Mouse (Mus musculus): ENCODE measurements around the gene Osbpl9. TPM values are rescaled to one million over a fixed set of nuclear protein-coding genes. Genes with fewer than 3 reads are reported as not detected.

Gene Osbpl9
- polyA plus RNA-seq, 1 experiment = not detected

DNA sequence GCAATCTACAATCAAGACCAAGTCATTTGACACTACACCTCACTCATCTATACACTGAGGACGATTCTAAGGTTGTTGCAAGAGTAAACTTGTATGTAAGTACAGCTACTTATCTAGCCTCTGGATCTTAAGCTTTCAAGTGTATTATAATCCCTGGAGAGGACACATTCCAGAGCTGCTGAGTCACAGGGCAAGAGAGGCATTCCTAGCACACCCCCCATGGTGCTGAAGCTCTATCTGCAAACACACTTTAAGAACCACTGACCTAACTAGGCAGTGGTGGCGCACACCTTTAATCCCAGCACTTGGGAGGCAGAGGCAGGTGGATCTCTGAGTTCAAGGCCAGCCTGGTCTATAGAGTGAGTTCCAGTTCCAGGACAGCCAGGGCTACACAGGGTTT is 51.9 kb downstream of the Osbpl9 start:
- TF ChIP-seq CTCF (IDR thresholded peaks at IDR 0.05; ENCODE audit: insufficient read depth, low read depth, low read length) = no peak
- no peak for TF ChIP-seq POLR2A (IDR thresholded peaks at IDR 0.05; ENCODE audit: insufficient read depth, low read depth, low read length)
- Histone ChIP-seq H3K4me1 (ENCODE audit: control insufficient read depth, insufficient read depth, low read length) (no peaks in the 10 kb centered on the region; the same call in 1 of the 2 replicates), H3K27ac (ENCODE audit: insufficient read depth, low read depth, low read length) (no peak overlapping the region), H3K4me3 (ENCODE audit: insufficient read depth, low read depth, low read length) (no peak overlapping the region)
- WGBS = 74% methylated on average over 2 of the region's 2 CpGs

DNA sequence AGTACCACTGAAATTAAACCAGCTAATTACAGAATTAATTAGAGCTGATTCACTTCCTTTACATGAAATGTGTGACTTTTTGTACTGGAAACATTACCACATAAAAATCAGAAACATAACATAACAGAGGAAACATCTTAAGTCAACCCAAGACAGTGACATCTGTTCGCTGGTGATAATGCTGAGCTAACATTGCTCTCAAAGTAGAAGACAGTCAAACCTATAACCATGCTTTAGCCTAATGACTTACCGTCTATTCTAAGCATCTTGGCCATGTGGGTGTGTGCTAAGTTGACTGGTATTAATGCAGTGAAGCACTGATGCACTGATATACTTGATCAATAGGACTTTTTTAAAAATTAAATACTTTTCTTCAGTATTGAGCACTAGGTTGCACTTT is 52.7 kb downstream of the Osbpl9 start:
- no peak for TF ChIP-seq POLR2A (IDR thresholded peaks at IDR 0.05; ENCODE audit: insufficient read depth, low read depth, low read length)
- TF ChIP-seq CTCF (IDR thresholded peaks at IDR 0.05; ENCODE audit: insufficient read depth, low read depth, low read length) = no peak
- H3K4me1 ChIP-seq (ENCODE audit: control insufficient read depth, insufficient read depth, low read length) = peaks cover under 1% of the 10 kb centered on the region; the same call in 1 of the 2 replicates
- no peak overlapping the region for H3K4me3 ChIP-seq (ENCODE audit: insufficient read depth, low read depth, low read length)
- WGBS = 72% methylated on average over 2 of the region's 2 CpGs
- no peak overlapping the region for H3K27ac ChIP-seq (ENCODE audit: insufficient read depth, low read depth, low read length)

DNA sequence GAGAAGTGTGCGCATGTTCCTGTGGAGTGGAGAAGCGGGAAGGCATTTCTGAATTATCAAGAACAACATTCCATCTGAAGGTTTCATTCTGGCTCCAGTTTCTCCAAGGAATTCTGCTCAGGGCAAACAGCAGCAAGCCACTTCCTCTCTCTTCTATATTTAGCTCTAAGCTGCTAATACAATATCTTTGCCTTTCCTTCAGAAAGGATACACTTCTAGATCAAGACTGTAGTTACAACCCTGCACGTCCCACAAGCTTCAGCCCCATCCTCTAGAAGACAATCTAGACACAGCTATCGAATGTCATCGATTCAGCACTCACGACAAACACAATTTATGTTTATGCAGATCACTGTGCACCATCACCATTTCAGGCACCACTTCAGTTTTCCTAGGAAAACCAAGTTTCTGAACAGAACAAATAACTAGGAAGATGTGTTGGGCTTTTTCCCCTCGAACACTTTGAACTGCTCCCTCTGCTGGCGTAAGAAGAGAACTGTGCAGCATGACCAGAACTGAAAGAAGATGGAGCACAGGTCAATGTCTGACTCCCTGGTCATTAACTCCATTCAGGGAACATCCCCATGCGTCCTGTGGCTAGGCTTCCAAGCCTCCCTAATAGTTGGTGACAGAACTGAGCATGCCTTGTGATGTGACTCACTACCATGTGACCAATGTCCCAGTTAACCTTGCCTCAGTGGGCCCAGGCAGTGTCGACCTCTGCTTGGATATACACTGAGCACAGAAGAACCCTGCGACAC is 54.6 kb downstream of the Osbpl9 start:
- H3K4me3 ChIP-seq (ENCODE audit: insufficient read depth, low read depth, low read length) = no peak overlapping the region
- H3K27ac ChIP-seq (ENCODE audit: insufficient read depth, low read depth, low read length) = no peak overlapping the region
- 56% methylated on average over 11 of the region's 11 CpGs for WGBS
- peaks cover 3% of the 10 kb centered on the region for H3K4me1 ChIP-seq (ENCODE audit: control insufficient read depth, insufficient read depth, low read length)
- no peak for TF ChIP-seq POLR2A (IDR thresholded peaks at IDR 0.05; ENCODE audit: insufficient read depth, low read depth, low read length)
- TF ChIP-seq CTCF (IDR thresholded peaks at IDR 0.05; ENCODE audit: insufficient read depth, low read depth, low read length) = peak; percentile 26; the same call in 1 of the 2 replicates

DNA sequence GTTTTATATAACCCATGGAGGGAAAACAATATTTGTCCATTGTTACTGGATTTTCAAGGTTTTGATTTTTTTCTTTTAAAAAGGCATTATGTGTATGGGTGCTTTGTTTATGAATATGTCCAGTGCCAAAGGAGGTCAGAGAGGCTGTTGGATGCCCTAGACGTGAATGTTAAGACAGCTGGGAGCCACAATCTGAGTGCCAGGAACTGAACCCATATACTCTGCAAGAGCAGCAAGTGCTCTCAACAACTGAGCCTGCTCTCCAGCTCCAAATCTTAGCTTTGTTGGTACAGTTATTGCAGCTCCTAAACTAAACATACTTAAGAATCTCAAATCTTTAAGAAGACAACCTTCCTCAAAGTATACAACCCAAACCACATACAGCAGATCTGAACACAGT is 59.0 kb downstream of the Osbpl9 start:
- Histone ChIP-seq H3K27ac (ENCODE audit: insufficient read depth, low read depth, low read length) (no peak overlapping the region), H3K4me3 (ENCODE audit: insufficient read depth, low read depth, low read length) (no peak overlapping the region), H3K4me1 (ENCODE audit: control insufficient read depth, insufficient read depth, low read length) (peaks cover 5% of the 10 kb centered on the region)
- WGBS = 64% methylated on average over 1 of the region's 1 CpGs
- TF ChIP-seq POLR2A (IDR thresholded peaks at IDR 0.05; ENCODE audit: insufficient read depth, low read depth, low read length) = no peak
- no peak for TF ChIP-seq CTCF (IDR thresholded peaks at IDR 0.05; ENCODE audit: insufficient read depth, low read depth, low read length)

DNA sequence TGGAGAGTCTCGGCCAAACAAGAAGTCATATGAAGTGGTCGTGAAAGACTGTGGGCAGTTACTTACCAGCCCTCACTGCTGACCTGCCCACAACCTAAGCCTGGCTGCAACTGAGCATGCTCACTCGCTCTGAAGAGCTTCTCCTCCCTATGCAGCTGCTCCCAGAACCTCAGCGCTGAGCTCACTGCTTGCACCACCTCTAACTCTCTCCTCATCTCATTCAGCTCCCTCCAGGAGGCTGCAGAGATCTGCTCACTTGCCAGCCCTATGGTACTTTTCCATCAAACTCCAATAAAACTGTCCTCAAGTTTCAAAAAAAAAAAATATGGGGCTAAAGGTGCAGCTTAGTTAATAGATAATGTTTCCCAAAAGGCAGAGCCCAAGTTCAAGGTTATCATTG is 63.5 kb downstream of the Osbpl9 start:
- WGBS = 64% methylated on average over 4 of the region's 4 CpGs
- TF ChIP-seq CTCF (IDR thresholded peaks at IDR 0.05; ENCODE audit: insufficient read depth, low read depth, low read length) (no peak), POLR2A (IDR thresholded peaks at IDR 0.05; ENCODE audit: insufficient read depth, low read depth, low read length) (no peak)

DNA sequence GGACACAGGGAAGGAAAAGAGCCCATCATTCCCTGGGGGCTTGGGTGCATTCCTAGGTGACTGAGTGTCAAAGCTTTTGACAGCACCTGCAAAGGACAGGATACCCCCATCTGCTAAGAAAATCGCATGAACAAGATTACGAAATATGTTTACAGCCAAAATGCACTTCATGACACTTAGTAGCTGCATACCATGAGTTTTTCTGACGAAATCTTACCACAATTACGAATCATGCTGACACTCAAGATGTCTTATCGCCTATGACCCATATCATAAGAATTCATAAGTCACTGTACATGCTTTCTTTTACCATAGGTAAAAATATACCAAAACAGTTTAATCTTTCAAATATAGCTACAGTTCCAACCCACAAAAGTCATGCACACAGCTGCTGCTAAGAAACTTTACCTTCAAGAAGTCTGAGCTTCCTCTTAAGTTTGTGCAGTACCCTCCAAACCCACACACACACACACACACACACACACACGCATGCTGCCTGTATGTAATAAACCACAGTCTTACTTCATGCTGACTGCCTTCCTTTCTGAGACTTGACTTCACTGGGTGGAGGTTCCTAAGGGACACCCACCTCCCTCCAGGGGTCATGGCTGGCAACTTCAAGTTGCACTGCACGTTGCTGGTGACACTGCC is 65.5 kb downstream of the Osbpl9 start:
- peaks cover 2% of the 10 kb centered on the region; the same call in 1 of the 2 replicates for H3K4me1 ChIP-seq (ENCODE audit: control insufficient read depth, insufficient read depth, low read length)
- 90% methylated on average over 7 of the region's 7 CpGs for WGBS
- TF ChIP-seq CTCF (IDR thresholded peaks at IDR 0.05; ENCODE audit: insufficient read depth, low read depth, low read length) = no peak
- TF ChIP-seq POLR2A (IDR thresholded peaks at IDR 0.05; ENCODE audit: insufficient read depth, low read depth, low read length) = no peak
- H3K4me3 ChIP-seq (ENCODE audit: insufficient read depth, low read depth, low read length) = no peak overlapping the region
- no peak overlapping the region for H3K27ac ChIP-seq (ENCODE audit: insufficient read depth, low read depth, low read length)

More for the DNA sequence above, 63.5 kb downstream of the Osbpl9 start:
- Histone ChIP-seq H3K27ac (ENCODE audit: insufficient read depth, low read depth, low read length) (no peak overlapping the region), H3K4me1 (ENCODE audit: control insufficient read depth, insufficient read depth, low read length) (peaks cover 2% of the 10 kb centered on the region; the same call in 1 of the 2 replicates), H3K4me3 (ENCODE audit: insufficient read depth, low read depth, low read length) (no peak overlapping the region)

DNA sequence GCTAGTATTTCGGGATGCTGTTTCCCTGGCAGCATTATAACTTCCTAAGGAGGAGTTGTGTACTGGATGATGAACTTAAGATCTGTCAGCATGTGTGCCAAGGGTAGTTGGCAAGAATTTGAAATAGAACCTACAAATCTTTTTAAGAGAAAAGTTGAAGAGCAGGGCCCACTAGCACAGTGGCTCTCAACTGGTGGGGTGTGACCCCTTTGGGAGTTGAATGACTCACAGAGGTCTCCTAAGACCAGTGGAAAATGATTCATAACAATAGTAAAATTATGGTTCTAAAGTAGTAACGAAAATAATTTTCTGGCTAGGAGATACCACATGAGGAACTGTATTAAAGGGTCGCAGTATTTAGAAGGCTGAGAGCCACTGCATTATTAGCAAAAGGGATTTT is 67.1 kb downstream of the Osbpl9 start:
- Histone ChIP-seq H3K4me3 (ENCODE audit: insufficient read depth, low read depth, low read length) (no peak overlapping the region), H3K4me1 (ENCODE audit: control insufficient read depth, insufficient read depth, low read length) (peaks cover 2% of the 10 kb centered on the region; the same call in 1 of the 2 replicates), H3K27ac (ENCODE audit: insufficient read depth, low read depth, low read length) (no peak overlapping the region)
- TF ChIP-seq POLR2A (IDR thresholded peaks at IDR 0.05; ENCODE audit: insufficient read depth, low read depth, low read length) = no peak
- no peak for TF ChIP-seq CTCF (IDR thresholded peaks at IDR 0.05; ENCODE audit: insufficient read depth, low read depth, low read length)
- WGBS = 75% methylated on average over 3 of the region's 3 CpGs

DNA sequence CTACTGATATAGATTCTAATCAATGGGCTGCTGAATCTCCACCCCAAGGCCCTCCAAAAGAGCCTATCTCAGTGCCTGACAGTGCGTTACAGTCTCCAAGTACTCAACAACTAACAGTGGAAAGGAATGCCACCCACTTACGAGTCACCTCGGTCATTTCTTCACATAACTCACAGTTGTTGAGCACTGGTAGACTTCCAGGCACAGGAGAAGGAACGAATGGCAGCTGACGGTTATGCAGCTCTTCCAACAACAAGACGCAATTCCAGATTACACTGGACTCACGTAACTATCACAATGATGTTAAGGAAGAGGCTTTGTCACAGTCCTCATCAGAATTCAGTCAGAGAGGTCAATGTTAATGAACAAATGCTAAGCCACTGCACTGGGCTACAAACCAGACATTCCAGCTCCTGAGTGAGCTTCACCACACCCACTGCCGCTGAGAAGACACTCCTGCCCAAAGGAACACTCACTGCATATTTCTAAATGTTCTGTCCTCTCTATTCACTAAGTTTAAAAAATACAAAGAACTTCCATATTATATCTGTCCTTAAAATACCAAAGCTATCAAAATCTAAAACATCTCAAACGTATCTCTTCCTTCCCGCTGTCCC is 70.7 kb downstream of the Osbpl9 start:
- no peak for TF ChIP-seq CTCF (IDR thresholded peaks at IDR 0.05; ENCODE audit: insufficient read depth, low read depth, low read length)
- TF ChIP-seq POLR2A (IDR thresholded peaks at IDR 0.05; ENCODE audit: insufficient read depth, low read depth, low read length) = no peak
- H3K27ac ChIP-seq (ENCODE audit: insufficient read depth, low read depth, low read length) = no peak overlapping the region
- WGBS = 91% methylated on average over 10 of the region's 10 CpGs
- no peak overlapping the region for H3K4me3 ChIP-seq (ENCODE audit: insufficient read depth, low read depth, low read length)
- peaks cover 11% of the 10 kb centered on the region for H3K4me1 ChIP-seq (ENCODE audit: control insufficient read depth, insufficient read depth, low read length)

DNA sequence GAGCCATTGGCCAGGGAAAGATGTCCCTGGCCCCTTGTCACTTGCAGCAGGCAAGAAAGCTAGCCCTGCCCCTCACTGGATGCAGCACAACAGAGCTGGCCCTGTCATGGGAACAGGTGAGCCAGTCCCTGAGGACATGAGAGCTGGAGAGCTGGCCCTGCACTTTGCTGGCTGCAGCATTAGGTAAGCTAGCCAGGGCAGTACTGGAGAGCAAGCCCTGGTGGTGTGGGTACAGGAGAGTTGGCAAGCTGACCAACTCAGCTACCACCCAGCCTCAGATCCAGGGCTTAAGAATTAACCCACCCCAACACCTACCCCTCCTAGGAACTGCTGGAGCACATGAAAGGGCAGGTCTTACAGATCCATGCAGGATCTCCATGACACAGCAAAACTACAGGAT is 73.1 kb downstream of the Osbpl9 start:
- Histone ChIP-seq H3K27ac (ENCODE audit: insufficient read depth, low read depth, low read length) (no peak overlapping the region), H3K4me3 (ENCODE audit: insufficient read depth, low read depth, low read length) (no peak overlapping the region), H3K4me1 (ENCODE audit: control insufficient read depth, insufficient read depth, low read length) (peaks cover 11% of the 10 kb centered on the region)
- TF ChIP-seq CTCF (IDR thresholded peaks at IDR 0.05; ENCODE audit: insufficient read depth, low read depth, low read length) = no peak
- TF ChIP-seq POLR2A (IDR thresholded peaks at IDR 0.05; ENCODE audit: insufficient read depth, low read depth, low read length) = no peak

Measured in olfactory bulb, adult 2 months (tissue).